Mouse (Mus musculus): ENCODE data around the gene Mpst. TPM values are rescaled to one million over a fixed set of nuclear protein-coding genes. Genes with fewer than 3 reads are reported as not detected.

Gene Mpst
- total and polyA plus RNA-seq, 3 experiments = 38.6 to 86.7 TPM; not detected in 1

DNA sequence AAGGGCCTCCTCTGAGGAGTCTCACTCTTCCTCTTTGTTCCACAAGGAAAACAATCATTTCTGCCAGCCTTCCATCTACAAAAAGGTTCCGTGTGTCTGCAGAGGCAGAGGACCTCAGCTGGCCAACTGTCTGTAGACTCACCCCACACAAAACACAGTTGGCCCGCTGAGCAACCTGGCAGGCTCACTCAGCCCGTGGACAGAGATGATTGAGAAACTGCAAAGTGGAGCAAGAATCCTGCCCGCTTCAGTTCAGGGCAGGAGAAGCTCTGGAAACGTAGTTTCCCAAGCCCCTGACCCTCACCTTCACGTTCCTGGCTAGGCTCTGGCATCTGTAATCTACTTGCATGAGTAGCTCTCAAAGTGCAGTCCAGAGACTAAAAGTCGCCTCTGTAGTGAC is 40.9 kb downstream of the Mpst start:
- Histone ChIP-seq H3K27me3 (ENCODE audit: control insufficient read depth in 1 of 2, insufficient read depth in 2 of 2, low read length in 2 of 2) (no peaks in the 10 kb centered on the region), H3K79me2 (ENCODE audit: control insufficient read depth, insufficient read depth, low read length, poor library complexity) (no peaks in the 10 kb centered on the region; the same call in 1 of the 2 replicates), H3K9ac (ENCODE audit: control insufficient read depth, low read depth, low read length, poor library complexity, severe bottlenecking) (no peak overlapping the region), H3K27ac (ENCODE audit: control insufficient read depth, low read depth, low read length) (no peak overlapping the region), H3K4me3 (ENCODE audit: control insufficient read depth in 1 of 2, insufficient read depth in 1 of 2, low read depth in 2 of 2, low read length in 2 of 2) (no peak overlapping the region), H3K9me3 (replicated peaks; ENCODE audit: insufficient read depth, low read length) (no peaks in the 10 kb centered on the region), H3K36me3 (ENCODE audit: control insufficient read depth in 1 of 2, insufficient read depth in 2 of 2, low read length in 2 of 2) (peaks cover 0 to 6% of the 10 kb centered on the region in 2 experiments; a peak in 2 of 4 replicates), H3K4me1 (ENCODE audit: control insufficient read depth in 1 of 2, insufficient read depth in 2 of 2, low read length in 2 of 2) (peaks cover 3 to 17% of the 10 kb centered on the region in 2 experiments; a peak in 2 of 4 replicates)
- no peak for DNase-seq (ENCODE audit: low read depth, low spot score)
- no peak for TF ChIP-seq JUND (IDR thresholded peaks at IDR 0.05; ENCODE audit: low read depth, low read length)
- TF ChIP-seq E2F4 (IDR thresholded peaks at IDR 0.05; ENCODE audit: borderline replicate concordance, low read depth, low read length) = no peak
- TF ChIP-seq EP300 (IDR thresholded peaks at IDR 0.05; ENCODE audit: low read depth in 1 of 2, low read length in 2 of 2) = no peak
- TF ChIP-seq POLR2AphosphoS5 (IDR thresholded peaks at IDR 0.05; ENCODE audit: borderline replicate concordance, low read depth, low read length) = no peak
- TF ChIP-seq HCFC1 (IDR thresholded peaks at IDR 0.05; ENCODE audit: low read depth, low read length) = no peak
- no peak for TF ChIP-seq KAT2A (conservative IDR thresholded peaks at IDR 0.05; ENCODE audit: low read depth, low read length)
- no peak for TF ChIP-seq SMC3 (IDR thresholded peaks at IDR 0.05; ENCODE audit: low read depth, low read length)
- TF ChIP-seq MEF2A (IDR thresholded peaks at IDR 0.05; ENCODE audit: extremely low read depth, insufficient replicate concordance, low read depth, low read length, poor library complexity, severe bottlenecking) = no peak
- no peak for TF ChIP-seq MYC (IDR thresholded peaks at IDR 0.05; ENCODE audit: low read depth, low read length)
- TF ChIP-seq TCF12 (IDR thresholded peaks at IDR 0.05; ENCODE audit: low read depth, low read length) = no peak
- no peak for TF ChIP-seq MAFK (IDR thresholded peaks at IDR 0.05; ENCODE audit: borderline replicate concordance, low read depth, low read length)
- TF ChIP-seq TBP (IDR thresholded peaks at IDR 0.05; ENCODE audit: low read depth, low read length) = no peak
- TF ChIP-seq CHD1 (IDR thresholded peaks at IDR 0.05; ENCODE audit: low read depth, low read length) = no peak
- no peak for TF ChIP-seq USF2 (IDR thresholded peaks at IDR 0.05; ENCODE audit: borderline replicate concordance in 1 of 2, insufficient read depth in 1 of 2, low read depth in 1 of 2, low read length in 2 of 2)
- no peak for TF ChIP-seq TAL1 (IDR thresholded peaks at IDR 0.05; ENCODE audit: low read length)
- TF ChIP-seq POLR2AphosphoS2 (IDR thresholded peaks at IDR 0.05; ENCODE audit: low read length) = no peak

DNA sequence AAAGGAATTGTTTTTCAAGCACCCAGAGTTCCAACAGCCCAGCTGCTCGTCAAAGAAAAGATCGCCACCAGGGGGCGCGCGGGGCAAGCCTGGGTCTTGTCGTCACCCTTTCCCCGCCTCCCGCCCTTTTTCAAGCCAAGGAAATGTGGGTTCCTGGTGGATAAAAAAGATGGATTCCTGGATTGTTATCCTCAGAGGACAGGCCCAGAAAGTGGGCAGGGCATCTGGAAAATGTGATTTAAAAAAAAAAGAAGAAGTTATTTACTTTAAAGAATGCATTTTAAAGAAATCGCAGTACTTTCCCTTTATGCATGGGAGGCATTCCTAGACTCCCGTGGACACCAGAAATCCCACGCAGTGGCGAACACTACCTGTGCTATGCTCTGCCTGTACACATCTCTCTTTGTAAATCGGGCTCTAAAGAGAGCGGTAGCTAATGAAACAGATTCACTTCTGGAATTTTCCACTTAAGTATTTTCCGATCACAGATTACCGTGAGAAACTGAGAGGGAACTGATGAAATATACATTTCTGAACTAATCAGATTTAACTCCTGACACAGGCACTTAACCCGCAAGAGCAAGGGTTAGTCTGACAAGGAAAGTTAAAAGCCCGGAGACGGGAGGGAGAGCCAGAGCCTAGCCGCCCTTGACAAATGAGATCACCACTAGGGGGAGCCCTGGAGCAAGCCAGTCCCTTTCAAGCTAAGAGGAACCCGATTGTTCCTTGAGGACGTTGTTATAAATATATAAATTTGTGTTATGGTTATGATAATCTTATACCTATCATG is 41.7 kb downstream of the Mpst start:
- peak; percentile 92 for DNase-seq (ENCODE audit: low read depth, low spot score)
- H3K9ac ChIP-seq (ENCODE audit: control insufficient read depth, low read depth, low read length, poor library complexity, severe bottlenecking) = peak overlapping the region; percentile 69
- no peaks in the 10 kb centered on the region; the same call in 1 of the 2 replicates for H3K79me2 ChIP-seq (ENCODE audit: control insufficient read depth, insufficient read depth, low read length, poor library complexity)
- H3K4me1 ChIP-seq (ENCODE audit: control insufficient read depth in 1 of 2, insufficient read depth in 2 of 2, low read length in 2 of 2) = peaks cover 3 to 17% of the 10 kb centered on the region in 2 experiments; a peak in 2 of 4 replicates
- peaks cover 0 to 6% of the 10 kb centered on the region in 2 experiments; a peak in 2 of 4 replicates for H3K36me3 ChIP-seq (ENCODE audit: control insufficient read depth in 1 of 2, insufficient read depth in 2 of 2, low read length in 2 of 2)
- H3K27me3 ChIP-seq (ENCODE audit: control insufficient read depth in 1 of 2, insufficient read depth in 2 of 2, low read length in 2 of 2) = no peaks in the 10 kb centered on the region
- H3K27ac ChIP-seq (ENCODE audit: control insufficient read depth, low read depth, low read length) = peak overlapping the region; percentile 42
- peak overlapping the region; percentile 49 to 72 for H3K4me3 ChIP-seq (ENCODE audit: control insufficient read depth in 1 of 2, insufficient read depth in 1 of 2, low read depth in 2 of 2, low read length in 2 of 2)
- H3K9me3 ChIP-seq (replicated peaks; ENCODE audit: insufficient read depth, low read length) = no peaks in the 10 kb centered on the region
- TF ChIP-seq MXI1 (IDR thresholded peaks at IDR 0.05; ENCODE audit: low read depth, low read length) (peak; percentile 28), SIN3A (IDR thresholded peaks at IDR 0.05; ENCODE audit: low read length) (peak; percentile 57), ZC3H11A (IDR thresholded peaks at IDR 0.05; ENCODE audit: low read depth, low read length) (peak; percentile 50), SMC3 (IDR thresholded peaks at IDR 0.05; ENCODE audit: low read depth, low read length) (peak; percentile 84), JUND (IDR thresholded peaks at IDR 0.05; ENCODE audit: low read depth, low read length) (no peak), POLR2A (IDR thresholded peaks at IDR 0.05; ENCODE audit: control insufficient read depth in 1 of 2, insufficient read depth in 1 of 2, low read depth in 1 of 2, low read length in 2 of 2, poor library complexity in 1 of 2) (no peak), ELF1 (IDR thresholded peaks at IDR 0.05; ENCODE audit: low read depth, low read length) (0 out of 2 replicates have a peak, but pooled peaks have one; percentile 27), POLR2AphosphoS2 (IDR thresholded peaks at IDR 0.05; ENCODE audit: low read length) (no peak), CTCF (IDR thresholded peaks at IDR 0.05 in 2 of 3, conservative IDR thresholded peaks at IDR 0.05 in 1 of 3; ENCODE audit: control insufficient read depth in 1 of 3, insufficient read depth in 1 of 3, low read depth in 2 of 3, low read length in 3 of 3, poor library complexity in 1 of 3, severe bottlenecking in 1 of 3) (peak; percentile 78 to 96 (median 90)), MAZ (IDR thresholded peaks at IDR 0.05; ENCODE audit: low read depth, low read length) (0 out of 2 replicates have a peak, but pooled peaks have one; percentile 62), HCFC1 (IDR thresholded peaks at IDR 0.05; ENCODE audit: low read depth, low read length) (peak; percentile 23; the same call in 1 of the 2 replicates), POLR2AphosphoS5 (IDR thresholded peaks at IDR 0.05; ENCODE audit: borderline replicate concordance, low read depth, low read length) (no peak), KAT2A (conservative IDR thresholded peaks at IDR 0.05; ENCODE audit: low read depth, low read length) (no peak), RCOR1 (IDR thresholded peaks at IDR 0.05; ENCODE audit: low read depth, low read length) (peak; percentile 60), TCF12 (IDR thresholded peaks at IDR 0.05; ENCODE audit: low read depth, low read length) (no peak), TAL1 (IDR thresholded peaks at IDR 0.05; ENCODE audit: low read length) (no peak), ETS1 (IDR thresholded peaks at IDR 0.05; ENCODE audit: low read depth, low read length) (peak; percentile 29; the same call in 1 of the 2 replicates), TBP (IDR thresholded peaks at IDR 0.05; ENCODE audit: low read depth, low read length) (peak; percentile 42; the same call in 1 of the 2 replicates), RAD21 (IDR thresholded peaks at IDR 0.05; ENCODE audit: low read depth, low read length) (peak; percentile 54)
